Comparison of ENCODE assay signal across 18 mouse cellular contexts in the genomic region with DNA sequence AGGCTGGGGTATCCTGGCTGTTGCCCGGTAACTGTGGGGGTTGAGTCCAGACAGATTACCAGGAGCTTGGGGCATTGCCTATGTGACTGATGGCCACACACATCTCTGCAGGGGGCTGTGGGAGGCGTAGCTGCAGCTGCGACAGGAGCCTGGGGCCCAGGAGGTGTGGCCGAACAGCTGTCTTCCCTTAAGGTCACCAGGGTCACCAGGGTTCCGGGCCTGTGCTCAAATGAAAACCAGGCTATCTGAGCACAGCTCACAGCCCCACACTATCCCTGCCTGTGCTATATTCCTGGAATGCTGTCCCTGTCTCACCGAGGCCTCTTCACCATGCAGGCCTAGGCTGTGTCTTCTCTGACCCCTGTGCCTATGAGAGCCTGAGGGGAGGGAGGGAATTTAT. TPM values are rescaled to one million over a fixed set of nuclear protein-coding genes. Genes with fewer than 3 reads are reported as not detected.
DNase-seq lines count a peak whose midpoint lies in the region; ATAC-seq and TF ChIP-seq lines count a peak whose summit lies in the region.
"Had no signal": no experiment of that assay in that cellular context is flagged by ENCODE, and none has a peak within 500 bp of the region (broad histone marks: within the 10 kb centered on the region; RNA-seq: fewer than 3 reads in every experiment).

No protein-coding gene starts in this region.

- peaks cover 7% of the 10 kb centered on the region; the same call in 1 of the 2 replicates for H3K4me1 ChIP-seq in heart, postnatal 0 days (ENCODE audit: control insufficient read depth, insufficient read depth)

- TF ChIP-seq EP300 in heart, postnatal 0 days (IDR thresholded peaks at IDR 0.05; ENCODE audit: low read depth) = no peak

- no peak overlapping the region for H3K27ac ChIP-seq in heart, postnatal 0 days (ENCODE audit: low read depth)
- H3K27ac ChIP-seq: midbrain, embryonic 13.5 days had no signal

- H3K27me3 ChIP-seq in heart, postnatal 0 days (ENCODE audit: control insufficient read depth, insufficient read depth, low read length) = no peaks in the 10 kb centered on the region
- H3K27me3 ChIP-seq: CH12.LX; heart, embryonic 12.5 days; midbrain, embryonic 13.5 days had no signal

- H3K9me3 ChIP-seq in heart, postnatal 0 days (replicated peaks; ENCODE audit: control insufficient read depth, low read length) = no peaks in the 10 kb centered on the region
- H3K9me3 ChIP-seq: heart, embryonic 12.5 days; midbrain, embryonic 13.5 days had no signal

- 27% methylated on average over 6 of the region's 6 CpGs for WGBS in heart, postnatal 0 days

- TF ChIP-seq CTCF in heart, postnatal 0 days (IDR thresholded peaks at IDR 0.05; ENCODE audit: low read depth) = no peak

- DNase-seq in heart, postnatal 0 days (ENCODE audit: low spot score) = no peak
- no peak for DNase-seq in heart, postnatal 4 days
- peak; percentile 76 for DNase-seq in ES-CJ7 (ENCODE audit: low read depth, low spot score)
- DNase-seq in embryo, embryonic 10.5 days (ENCODE audit: low spot score) = peak; percentile 84
- peak; percentile 67 for DNase-seq in mesoderm, embryonic 11.5 days (ENCODE audit: low read depth, low spot score)
- DNase-seq in frontal cortex, postnatal 25 days (ENCODE audit: low spot score in 2 of 2) = no peak
- DNase-seq: cerebellum, postnatal 10 days; kidney, adult 8-10 months had no signal

- no peak for ATAC-seq in heart, postnatal 0 days (ENCODE audit: insufficient read depth, low read depth)
- ATAC-seq in CD4-positive, CD25-positive, alpha-beta regulatory T cell, adult 4 months = no peak
- no peak for ATAC-seq in megakaryocyte progenitor cell, adult 5-6 weeks (replicated peaks; ENCODE audit: poor library complexity)
- ATAC-seq: lung, postnatal 0 days; midbrain, embryonic 13.5 days had no signal

- H3K4me2 ChIP-seq in heart, postnatal 0 days (ENCODE audit: low read depth, low read length) = peak overlapping the region; percentile 53
- H3K4me2 ChIP-seq: heart, embryonic 12.5 days; midbrain, embryonic 13.5 days had no signal

- H3K4me3 ChIP-seq in heart, postnatal 0 days (ENCODE audit: low read depth, low read length) = peak overlapping the region; percentile 44
- H3K4me3 ChIP-seq: heart, embryonic 12.5 days; midbrain, embryonic 13.5 days had no signal

- H3K36me3 ChIP-seq in heart, postnatal 0 days (replicated peaks; ENCODE audit: control insufficient read depth, insufficient read depth, low read length) = no peaks in the 10 kb centered on the region
- H3K36me3 ChIP-seq: heart, embryonic 12.5 days; midbrain, embryonic 13.5 days had no signal

- no peak overlapping the region for H3K9ac ChIP-seq in heart, postnatal 0 days (replicated peaks; ENCODE audit: low read depth, low read length)
- H3K9ac ChIP-seq: heart, embryonic 12.5 days; midbrain, embryonic 13.5 days had no signal

RNA-seq across cellular contexts. Expression of a gene that starts 4.1 kb away (rescaled TPM):
- total RNA-seq in heart, postnatal 0 days (2014; rRNA removed; ENCODE audit: low replicate concordance) = 14.4 and 23.9 TPM in 2 replicates
- polyA plus RNA-seq in heart, postnatal 0 days (2015; fragmentation: Nextera tagmentation; extraction: Ambion mirVana) = 2.5 and 2.8 TPM in 2 replicates
- 10 to 100 TPM; 29.5 to 31.3 TPM for total RNA-seq in heart, postnatal 4 days (2021)
- not detected for polyA plus RNA-seq in CD4-positive, CD25-positive, alpha-beta regulatory T cell, adult 4 months (2017; shearing (Covaris generic))
- total RNA-seq in megakaryocyte progenitor cell, adult 5-6 weeks (2015) = 0.15 and 0.29 TPM in 2 replicates
- total RNA-seq in megakaryocyte progenitor cell, adult 5-6 weeks (2017) = not detected in 2 replicates
- polyA plus RNA-seq: midbrain, embryonic 13.5 days had no signal

RNA-seq across cellular contexts. Expression of a gene that starts 9.7 kb away (rescaled TPM):
- 1.8 and 2.0 TPM in 2 replicates for total RNA-seq in heart, postnatal 0 days (2014; rRNA removed; ENCODE audit: low replicate concordance)
- polyA plus RNA-seq in heart, postnatal 0 days (2015; fragmentation: Nextera tagmentation; extraction: Ambion mirVana) = 0.16 and 0.30 TPM in 2 replicates
- total RNA-seq in heart, postnatal 4 days (2021) = 1 to 10 TPM; 2.9 to 3.2 TPM
- polyA plus RNA-seq in CD4-positive, CD25-positive, alpha-beta regulatory T cell, adult 4 months (2017; shearing (Covaris generic)) = 1 to 10 TPM; 2.3 to 3.0 TPM
- 1.5 and 2.0 TPM in 2 replicates for total RNA-seq in megakaryocyte progenitor cell, adult 5-6 weeks (2015)
- total RNA-seq in megakaryocyte progenitor cell, adult 5-6 weeks (2017) = 0.75 and 1.6 TPM in 2 replicates

RNA-seq across cellular contexts. Expression of a gene that starts 18.5 kb away (rescaled TPM):
- 44.7 and 52.2 TPM in 2 replicates for total RNA-seq in heart, postnatal 0 days (2014; rRNA removed; ENCODE audit: low replicate concordance)
- 47.8 and 52.0 TPM in 2 replicates for polyA plus RNA-seq in heart, postnatal 0 days (2015; fragmentation: Nextera tagmentation; extraction: Ambion mirVana)
- total RNA-seq in heart, postnatal 4 days (2021) = 100 to 1,000 TPM in 1 of 2 experiments, 10 to 100 TPM in 1; 88.7 to 103 TPM
- 10 to 100 TPM; 29.8 to 30.0 TPM for polyA plus RNA-seq in CD4-positive, CD25-positive, alpha-beta regulatory T cell, adult 4 months (2017; shearing (Covaris generic))
- 208 and 220 TPM in 2 replicates for total RNA-seq in megakaryocyte progenitor cell, adult 5-6 weeks (2015)
- total RNA-seq in megakaryocyte progenitor cell, adult 5-6 weeks (2017) = 116 and 120 TPM in 2 replicates

RNA-seq across cellular contexts. Expression of a gene that starts 32.4 kb away (rescaled TPM):
- total RNA-seq in heart, postnatal 0 days (2014; rRNA removed; ENCODE audit: low replicate concordance) = 73.0 and 88.2 TPM in 2 replicates
- polyA plus RNA-seq in heart, postnatal 0 days (2015; fragmentation: Nextera tagmentation; extraction: Ambion mirVana) = 98.9 and 107 TPM in 2 replicates
- total RNA-seq in heart, postnatal 4 days (2021) = 100 to 1,000 TPM; 103 to 106 TPM
- polyA plus RNA-seq in CD4-positive, CD25-positive, alpha-beta regulatory T cell, adult 4 months (2017; shearing (Covaris generic)) = 10 to 100 TPM; 68.1 to 99.6 TPM
- total RNA-seq in megakaryocyte progenitor cell, adult 5-6 weeks (2015) = 49.8 and 61.2 TPM in 2 replicates
- 161 and 166 TPM in 2 replicates for total RNA-seq in megakaryocyte progenitor cell, adult 5-6 weeks (2017)

RNA-seq across cellular contexts. Expression of a gene that starts 32.8 kb away (rescaled TPM):
- 0.50 TPM in 1 of 2 replicates, not detected in the other for total RNA-seq in heart, postnatal 0 days (2014; rRNA removed; ENCODE audit: low replicate concordance)
- 0.05 TPM in 1 of 2 replicates, not detected in the other for polyA plus RNA-seq in heart, postnatal 0 days (2015; fragmentation: Nextera tagmentation; extraction: Ambion mirVana)
- total RNA-seq in heart, postnatal 4 days (2021) = not detected
- polyA plus RNA-seq in CD4-positive, CD25-positive, alpha-beta regulatory T cell, adult 4 months (2017; shearing (Covaris generic)) = not detected
- total RNA-seq in megakaryocyte progenitor cell, adult 5-6 weeks (2015) = not detected in 2 replicates
- total RNA-seq in megakaryocyte progenitor cell, adult 5-6 weeks (2017) = not detected in 2 replicates
- total RNA-seq: layer of hippocampus, adult 8-10 months; left cerebral cortex, postnatal 36 days had no signal
- polyA plus RNA-seq: frontal cortex, adult 2 months; heart, embryonic 12.5 days; midbrain, embryonic 13.5 days; testis, adult 2 months had no signal

Comparison
In these comparisons a context has a peak if more than half of its experiments do, and no peak if none do; other contexts are left out.
1. DNase-seq: peak in ES-CJ7 (single experiment), embryo, embryonic 10.5 days (single experiment) and mesoderm, embryonic 11.5 days (single experiment); none in heart, postnatal 0 days (single experiment), heart, postnatal 4 days (single experiment) and frontal cortex, postnatal 25 days (0 of 2).
2. RNA of a gene that starts 4.1 kb away (total RNA-seq): 29.5 to 31.3 TPM in heart, postnatal 4 days and 14.4 to 23.9 TPM in heart, postnatal 0 days; 0.15 to 0.29 TPM in megakaryocyte progenitor cell, adult 5-6 weeks; every median in the first group is over 10 times any median in the second.